ENCODE assay signal across 15 mouse cellular contexts in genomic region chr13:83567681-83568080, GRCm38 (mm10).
DNase-seq lines count a peak whose midpoint lies in the region; ATAC-seq and TF ChIP-seq lines count a peak whose summit lies in the region.
"Had no signal": no experiment of that assay in that cellular context is flagged by ENCODE, and none has a peak within 500 bp of the region (broad histone marks: within the 10 kb centered on the region; RNA-seq: fewer than 3 reads in every experiment).

No protein-coding gene starts in this region.

- no peak overlapping the region for H3K9ac ChIP-seq in heart, adult 2 months (ENCODE audit: low read depth, low read length)
- no peak overlapping the region for H3K9ac ChIP-seq in midbrain, embryonic 13.5 days (replicated peaks)
- no peak overlapping the region for H3K9ac ChIP-seq in midbrain, embryonic 15.5 days
- H3K9ac ChIP-seq in forebrain, embryonic 13.5 days: no peak overlapping the region
- H3K9ac ChIP-seq: embryonic facial prominence, embryonic 13.5 days had no signal

- ATAC-seq in midbrain, embryonic 13.5 days: 0 out of 2 replicates have a peak, but pooled peaks have one; percentile 34
- ATAC-seq in midbrain, embryonic 15.5 days (replicated peaks): no peak
- ATAC-seq in forebrain, embryonic 13.5 days: peak; percentile 75

- no peak for TF ChIP-seq EP300 in heart, adult 2 months (IDR thresholded peaks at IDR 0.05; ENCODE audit: insufficient read depth, low read depth, low read length)

- H3K9me3 ChIP-seq in midbrain, embryonic 13.5 days: no peaks in the 10 kb centered on the region
- H3K9me3 ChIP-seq in midbrain, embryonic 15.5 days: no peaks in the 10 kb centered on the region
- H3K9me3 ChIP-seq in forebrain, embryonic 13.5 days (replicated peaks): no peaks in the 10 kb centered on the region
- H3K9me3 ChIP-seq: embryonic facial prominence, embryonic 13.5 days had no signal

- DNase-seq in heart, adult 2 months: no peak
- DNase-seq in heart, adult 11 months: no peak
- peak; percentile 86 for DNase-seq in retina, embryonic 14.5 days (ENCODE audit: low spot score)
- DNase-seq in spleen, postnatal 36 days (ENCODE audit: low spot score in 2 of 2): no peak
- no peak for DNase-seq in kidney, postnatal 4 days
- DNase-seq: cerebellum, adult 11-12 months; gastrocnemius, postnatal 36 days; kidney, adult 11 months; kidney, postnatal 25 days; lung, adult 2 months; lung, postnatal 4 days had no signal

- no peak overlapping the region for H3K4me3 ChIP-seq in heart, adult 2 months
- H3K4me3 ChIP-seq in midbrain, embryonic 13.5 days (replicated peaks): no peak overlapping the region
- H3K4me3 ChIP-seq in midbrain, embryonic 15.5 days: no peak overlapping the region
- no peak overlapping the region for H3K4me3 ChIP-seq in forebrain, embryonic 13.5 days
- H3K4me3 ChIP-seq: embryonic facial prominence, embryonic 13.5 days had no signal

- H3K27me3 ChIP-seq in heart, adult 2 months (ENCODE audit: control insufficient read depth, insufficient read depth, low read length): no peaks in the 10 kb centered on the region
- H3K27me3 ChIP-seq in midbrain, embryonic 13.5 days: no peaks in the 10 kb centered on the region
- no peaks in the 10 kb centered on the region for H3K27me3 ChIP-seq in midbrain, embryonic 15.5 days (replicated peaks)
- H3K27me3 ChIP-seq in forebrain, embryonic 13.5 days: no peaks in the 10 kb centered on the region
- H3K27me3 ChIP-seq: embryonic facial prominence, embryonic 13.5 days had no signal

- H3K36me3 ChIP-seq in heart, adult 2 months (ENCODE audit: control insufficient read depth, insufficient read depth, low read length): peaks cover 45% of the 10 kb centered on the region
- H3K36me3 ChIP-seq in midbrain, embryonic 13.5 days: no peaks in the 10 kb centered on the region
- H3K36me3 ChIP-seq in midbrain, embryonic 15.5 days (replicated peaks): no peaks in the 10 kb centered on the region
- no peaks in the 10 kb centered on the region for H3K36me3 ChIP-seq in forebrain, embryonic 13.5 days (ENCODE audit: poor library complexity, severe bottlenecking)
- H3K36me3 ChIP-seq: embryonic facial prominence, embryonic 13.5 days had no signal

- 78% methylated on average over 3 of the region's 3 CpGs for WGBS in heart, adult 2 months
- WGBS in midbrain, embryonic 13.5 days: 65% methylated on average over 3 of the region's 3 CpGs
- WGBS in midbrain, embryonic 15.5 days: 64% methylated on average over 3 of the region's 3 CpGs
- WGBS in forebrain, embryonic 13.5 days: 39% methylated on average over 3 of the region's 3 CpGs

- no peak for TF ChIP-seq POLR2A in heart, adult 2 months (IDR thresholded peaks at IDR 0.05; ENCODE audit: insufficient read depth, low read depth, low read length)

- H3K4me2 ChIP-seq in midbrain, embryonic 13.5 days (replicated peaks): no peak overlapping the region
- no peak overlapping the region for H3K4me2 ChIP-seq in midbrain, embryonic 15.5 days
- H3K4me2 ChIP-seq in forebrain, embryonic 13.5 days: no peak overlapping the region
- H3K4me2 ChIP-seq: embryonic facial prominence, embryonic 13.5 days had no signal

- intact Hi-C loops in heart, adult 2 months (cut with DNase I): no loop called here

- H3K4me1 ChIP-seq in heart, adult 2 months (ENCODE audit: control insufficient read depth, insufficient read depth, low read length): peaks cover 21% of the 10 kb centered on the region
- H3K4me1 ChIP-seq in midbrain, embryonic 13.5 days (replicated peaks): peaks cover 6% of the 10 kb centered on the region; the same call in 1 of the 2 replicates
- H3K4me1 ChIP-seq in midbrain, embryonic 15.5 days: 0 out of 2 replicates have a peak, but pooled peaks cover 7% of the 10 kb centered on the region
- peaks cover 33% of the 10 kb centered on the region for H3K4me1 ChIP-seq in forebrain, embryonic 13.5 days

- peak overlapping the region; percentile 80; the same call in 1 of the 2 replicates for H3K27ac ChIP-seq in heart, adult 2 months
- no peak overlapping the region for H3K27ac ChIP-seq in midbrain, embryonic 13.5 days
- H3K27ac ChIP-seq in midbrain, embryonic 15.5 days: no peak overlapping the region
- H3K27ac ChIP-seq in forebrain, embryonic 13.5 days: no peak overlapping the region
- H3K27ac ChIP-seq: embryonic facial prominence, embryonic 13.5 days had no signal

- no peak for TF ChIP-seq CTCF in heart, adult 2 months (IDR thresholded peaks at IDR 0.05)

- peaks cover 1% of the 10 kb centered on the region for H3K79me2 ChIP-seq in heart, adult 2 months (replicated peaks; ENCODE audit: control insufficient read depth, insufficient read depth, low read length)
